Mouse (Mus musculus) neural tube, embryonic 15.5 days (tissue): ENCODE results near the gene Epo. TPM values are rescaled to one million over a fixed set of nuclear protein-coding genes. Genes with fewer than 3 reads are reported as not detected.

ENCODE experiments used
- ATAC-seq: fragments of 200-750 bp; cut with Nextera tagmentation; 2 replicates; pipeline ENCODE4 v1.8.0; 2017; ENCODE audit warnings: mild to moderate bottlenecking, moderate TSS enrichment, moderate library complexity; ENCODE audit not compliant: low FRiP score
- H3K27ac ChIP-seq: fragments of 300-500 bp; sonication (generic); replicated peaks from 2 replicates; pipeline ENCODE4 v1.5.1; 2015; ENCODE audit warnings: mild to moderate bottlenecking, inconsistent platforms
- H3K27me3 ChIP-seq: fragments of 300-500 bp; sonication (generic); replicated peaks from 2 replicates; pipeline ENCODE4 v1.6.1; 2015; ENCODE audit warnings: inconsistent platforms
- H3K36me3 ChIP-seq: fragments of 300-500 bp; sonication (generic); 2 replicates; pipeline ENCODE4 v1.6.1; 2015; ENCODE audit warnings: inconsistent platforms
- H3K4me1 ChIP-seq: fragments of 300-500 bp; sonication (generic); 2 replicates; pipeline ENCODE4 v1.6.1; 2015; ENCODE audit warnings: inconsistent platforms
- H3K4me2 ChIP-seq: fragments of 300-500 bp; sonication (generic); 2 replicates; pipeline ENCODE4 v1.6.1; 2015; ENCODE audit warnings: inconsistent platforms, mild to moderate bottlenecking, moderate library complexity
- H3K4me3 ChIP-seq: fragments of 300-500 bp; sonication (generic); replicated peaks from 2 replicates; pipeline ENCODE4 v1.5.1; 2015; ENCODE audit warnings: mild to moderate bottlenecking, inconsistent platforms
- H3K9ac ChIP-seq: fragments of 300-500 bp; sonication (generic); replicated peaks from 2 replicates; pipeline ENCODE4 v1.6.1; 2015; ENCODE audit warnings: mild to moderate bottlenecking, inconsistent platforms
- H3K9me3 ChIP-seq: fragments of 300-500 bp; sonication (generic); replicated peaks from 2 replicates; pipeline ENCODE4 v1.6.1; 2016; ENCODE audit warnings: inconsistent platforms
- WGBS: fragments of 180-500 bp; shearing (Covaris S2); methylation state at CpG from one replicate; pipeline ENCODE4 v1.1.7; 2015; ENCODE audit warnings: mixed read lengths; 5-methylcytosine and 5-hydroxymethylcytosine counted together
- polyA plus RNA-seq: library from polyadenylated mRNA; unstranded; fragments of >200 nt; fragmentation: Nextera tagmentation; extraction: Ambion mirVana; gene quantifications from 2 replicates; pipeline ENCODE4 v1.2.1, GENCODE M21; 2015

The Epo gene
- polyA plus RNA-seq, 1 experiment from 2014 or later, result not detected

GRCm38 (mm10) chr5:137527413-137527812 lies 5.6 kb downstream of the Epo start:
- H3K9me3 ChIP-seq, result no peaks in the 10 kb centered on the region
- H3K4me3 ChIP-seq, result no peak overlapping the region
- no peak overlapping the region for H3K4me2 ChIP-seq
- WGBS, result 35% methylated on average over 1 of the region's 1 CpGs
- no peak overlapping the region for H3K9ac ChIP-seq
- ATAC-seq, result no peak
- no peaks in the 10 kb centered on the region for H3K27me3 ChIP-seq
- peak overlapping the region; percentile 25; the same call in 1 of the 2 replicates for H3K27ac ChIP-seq
- H3K36me3 ChIP-seq, result peaks cover 72% of the 10 kb centered on the region
- H3K4me1 ChIP-seq, result peaks cover 36% of the 10 kb centered on the region

- H3K9me3 ChIP-seq, result no peaks in the 10 kb centered on the region
- peaks cover 83% of the 10 kb centered on the region for H3K36me3 ChIP-seq
- peak overlapping the region; percentile 68 for H3K27ac ChIP-seq
- no peak overlapping the region for H3K4me3 ChIP-seq
- no peak overlapping the region for H3K9ac ChIP-seq
- peaks cover 36% of the 10 kb centered on the region for H3K4me1 ChIP-seq
- H3K4me2 ChIP-seq, result no peak overlapping the region
- ATAC-seq, result no peak
- WGBS, result 37% methylated on average over 16 of the region's 16 CpGs
- no peaks in the 10 kb centered on the region for H3K27me3 ChIP-seq
Measured at GRCm38 (mm10) chr5:137526192-137526936, 6.7 kb downstream of the Epo start.

GRCm38 (mm10) chr5:137525511-137525910 lies 7.5 kb downstream of the Epo start:
- peaks cover 91% of the 10 kb centered on the region for H3K36me3 ChIP-seq
- H3K4me3 ChIP-seq, result no peak overlapping the region
- H3K4me2 ChIP-seq, result no peak overlapping the region
- ATAC-seq, result no peak
- H3K9ac ChIP-seq, result no peak overlapping the region
- peaks cover 34% of the 10 kb centered on the region for H3K4me1 ChIP-seq
- H3K27me3 ChIP-seq, result no peaks in the 10 kb centered on the region
- WGBS, result 78% methylated on average over 16 of the region's 16 CpGs
- no peak overlapping the region for H3K27ac ChIP-seq
- H3K9me3 ChIP-seq, result no peaks in the 10 kb centered on the region

- Histone ChIP-seq H3K27ac (no peak overlapping the region), H3K9me3 (no peaks in the 10 kb centered on the region), H3K9ac (no peak overlapping the region), H3K36me3 (peaks cover 93% of the 10 kb centered on the region), H3K27me3 (no peaks in the 10 kb centered on the region), H3K4me3 (no peak overlapping the region), H3K4me2 (no peak overlapping the region), H3K4me1 (peaks cover 26% of the 10 kb centered on the region)
- 92% methylated on average over 13 of the region's 13 CpGs for WGBS
- no peak for ATAC-seq
Measured at GRCm38 (mm10) chr5:137524671-137525070, 8.4 kb downstream of the Epo start.

GRCm38 (mm10) chr5:137524251-137524515 lies 8.9 kb downstream of the Epo start:
- Histone ChIP-seq H3K36me3 (peaks cover 93% of the 10 kb centered on the region), H3K9me3 (no peaks in the 10 kb centered on the region), H3K27ac (no peak overlapping the region), H3K4me3 (no peak overlapping the region), H3K4me1 (peaks cover 21% of the 10 kb centered on the region), H3K9ac (no peak overlapping the region), H3K4me2 (no peak overlapping the region), H3K27me3 (no peaks in the 10 kb centered on the region)
- 80% methylated on average over 8 of the region's 8 CpGs for WGBS
- no peak for ATAC-seq

GRCm38 (mm10) chr5:137523396-137524250 lies 9.4 kb downstream of the Epo start:
- Histone ChIP-seq H3K9me3 (no peaks in the 10 kb centered on the region), H3K4me2 (no peak overlapping the region), H3K27me3 (no peaks in the 10 kb centered on the region), H3K27ac (0 out of 2 replicates have a peak overlapping the region, but pooled peaks have one; percentile 13), H3K9ac (no peak overlapping the region), H3K36me3 (peaks cover 93% of the 10 kb centered on the region), H3K4me3 (no peak overlapping the region), H3K4me1 (peaks cover 17% of the 10 kb centered on the region; the same call in 1 of the 2 replicates)
- 89% methylated on average over 23 of the region's 25 CpGs for WGBS
- no peak for ATAC-seq

GRCm38 (mm10) chr5:137522711-137523110 lies 10.3 kb downstream of the Epo start:
- ATAC-seq, result no peak
- 0 out of 2 replicates have a peak, but pooled peaks cover 11% of the 10 kb centered on the region for H3K4me1 ChIP-seq
- H3K27ac ChIP-seq, result no peak overlapping the region
- H3K27me3 ChIP-seq, result no peaks in the 10 kb centered on the region
- no peak overlapping the region for H3K4me2 ChIP-seq
- H3K4me3 ChIP-seq, result no peak overlapping the region
- 75% methylated on average over 11 of the region's 11 CpGs for whole genome bisulfite sequencing
- H3K9me3 ChIP-seq, result no peaks in the 10 kb centered on the region
- no peak overlapping the region for H3K9ac ChIP-seq
- peaks cover 90% of the 10 kb centered on the region for H3K36me3 ChIP-seq

GRCm38 (mm10) chr5:137521861-137522260 lies 11.2 kb downstream of the Epo start:
- 85% methylated on average over 9 of the region's 9 CpGs for WGBS
- Histone ChIP-seq H3K27ac (no peak overlapping the region), H3K4me3 (no peak overlapping the region), H3K4me1 (0 out of 2 replicates have a peak, but pooled peaks cover 7% of the 10 kb centered on the region), H3K9me3 (no peaks in the 10 kb centered on the region), H3K9ac (no peak overlapping the region), H3K27me3 (no peaks in the 10 kb centered on the region), H3K36me3 (peaks cover 83% of the 10 kb centered on the region), H3K4me2 (no peak overlapping the region)
- ATAC-seq, result no peak

GRCm38 (mm10) chr5:137519691-137520550 lies 13.1 kb downstream of the Epo start:
- no peak overlapping the region for H3K4me3 ChIP-seq
- peaks cover 13% of the 10 kb centered on the region for H3K4me1 ChIP-seq
- H3K27me3 ChIP-seq, result no peaks in the 10 kb centered on the region
- H3K36me3 ChIP-seq, result peaks cover 69% of the 10 kb centered on the region
- no peak overlapping the region for H3K27ac ChIP-seq
- ATAC-seq, result no peak
- WGBS, result 92% methylated on average over 27 of the region's 27 CpGs
- no peak overlapping the region for H3K4me2 ChIP-seq
- no peak overlapping the region for H3K9ac ChIP-seq
- H3K9me3 ChIP-seq, result no peaks in the 10 kb centered on the region

GRCm38 (mm10) chr5:137518436-137518835 lies 14.6 kb downstream of the Epo start, which contains the start of gene Gigyf1:
TSS of gene Gigyf1 (plus strand) at chr5:137518548.
- no peak for ATAC-seq
- Histone ChIP-seq H3K27ac (no peak within 1 kb of the TSS), H3K4me2 (no peak within 1 kb of the TSS), H3K4me3 (no peak within 1 kb of the TSS), H3K4me1 (peaks cover 28% of the 10 kb centered on the region), H3K9me3 (no peaks in the 10 kb centered on the region), H3K9ac (no peak within 1 kb of the TSS), H3K27me3 (no peaks in the 10 kb centered on the region), H3K36me3 (peaks cover 54% of the 10 kb centered on the region)
- 76% methylated on average over 5 of the region's 5 CpGs for WGBS

GRCm38 (mm10) chr5:137514811-137515210 lies 18.2 kb downstream of the Epo start:
- Histone ChIP-seq H3K9ac (no peak overlapping the region), H3K4me1 (peaks cover 52% of the 10 kb centered on the region)
- 94% methylated on average over 3 of the region's 3 CpGs for WGBS

More at GRCm38 (mm10) chr5:137514811-137515210, 18.2 kb downstream of the Epo start:
- no peak overlapping the region for H3K4me3 ChIP-seq
- no peak for ATAC-seq
- no peaks in the 10 kb centered on the region for H3K9me3 ChIP-seq
- no peak overlapping the region for H3K4me2 ChIP-seq
- H3K27ac ChIP-seq, result no peak overlapping the region
- H3K36me3 ChIP-seq, result peaks cover 18% of the 10 kb centered on the region
- H3K27me3 ChIP-seq, result no peaks in the 10 kb centered on the region
